Mouse (Mus musculus) frontal cortex, postnatal 10 days (tissue): Measurements from ENCODE around the gene Gm10096.
"Not testable (repeated sequence)": the region's sequence is repeated elsewhere in the genome, so short reads cannot be mapped to it uniquely, and the experiment has no call there.

Experiments used
- DNase-seq, 2 experiments: peaks; one replicate each; pipeline ENCODE4 v3.0.0; 2022; ENCODE audit warnings: low spot score in 2 of 2, mixed read lengths in 1 of 2

Gm10096 gene

DNA sequence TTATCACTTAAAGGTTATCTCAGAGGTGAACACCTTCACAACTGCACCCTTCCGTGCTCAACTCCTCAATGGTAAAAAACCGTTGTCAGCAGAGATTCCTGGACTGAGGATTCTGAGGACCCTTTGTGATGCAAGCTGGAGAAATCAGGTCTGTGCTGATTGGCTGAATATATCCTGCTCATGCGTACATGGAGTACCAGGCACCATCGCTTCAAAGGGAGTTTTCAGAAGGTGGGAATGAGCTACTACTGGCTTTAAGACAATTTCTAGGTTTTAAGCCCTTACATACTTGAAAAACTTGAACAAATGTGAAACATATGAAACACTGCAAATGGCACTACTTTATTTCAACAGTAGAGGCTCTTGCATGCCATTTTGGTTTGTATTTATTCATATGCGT is at the start of gene Gm10096:
Gm10096 (minus strand) TSS at position 101 of the 400 bp plus-strand sequence.
- DNase-seq, result not testable (repeated sequence)
